Mouse (Mus musculus) heart, adult 8-10 months (tissue): Measurements from ENCODE around the gene Scg5. TPM values are rescaled to one million over a fixed set of nuclear protein-coding genes. Genes with fewer than 3 reads are reported as not detected.

Experiments used
- DNase-seq: peaks from one replicate; pipeline ENCODE4 v3.0.0; 2022; ENCODE audit warnings: low spot score
- total RNA-seq, 4 experiments: library from RNA; stranded (reverse); gene quantifications; 2 replicates each; pipeline ENCODE4 v1.2.4; 2022

The Scg5 gene
- total RNA-seq, 4 experiments from 2014 or later: 0.35 TPM; not detected in 3

DNA sequence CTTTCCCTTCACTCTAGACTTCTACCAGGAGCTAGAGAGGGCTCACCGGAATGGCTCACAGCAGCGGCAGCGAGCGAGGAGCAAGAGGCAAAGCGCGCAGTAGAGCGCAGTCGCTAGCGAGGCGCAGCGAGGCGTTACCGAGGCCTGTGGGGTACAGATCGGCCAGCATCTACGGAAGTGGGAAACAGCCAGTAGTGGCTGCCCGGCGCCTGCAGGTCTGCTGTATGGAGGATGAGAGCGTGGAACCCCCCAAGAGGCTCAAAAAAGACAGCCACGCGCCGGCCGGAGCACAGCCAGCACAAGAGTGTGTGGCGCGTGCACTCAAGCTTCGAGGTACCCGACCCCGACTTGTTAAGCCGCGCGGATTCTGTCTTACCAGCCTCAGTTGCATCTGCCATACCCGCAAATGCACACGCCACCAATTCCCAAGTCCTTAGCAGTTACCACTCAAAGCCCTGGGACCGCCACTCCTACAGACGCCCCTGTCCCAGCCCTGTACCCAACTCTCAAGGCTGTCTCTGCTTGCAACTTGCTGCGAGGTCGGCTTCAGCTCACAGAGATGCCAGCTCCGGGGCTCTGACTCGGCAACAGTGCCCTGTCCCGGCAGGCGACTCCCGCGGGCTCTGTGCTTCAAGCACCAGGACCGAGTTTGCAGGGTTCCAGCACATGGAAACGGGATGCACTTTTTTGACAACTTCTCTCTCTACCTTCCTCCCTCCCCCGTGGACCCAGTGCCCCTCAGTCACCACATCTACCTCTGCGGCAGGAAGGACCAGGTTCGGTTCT lies 71.2 kb downstream of the Scg5 start:
- DNase-seq: no peak

DNA sequence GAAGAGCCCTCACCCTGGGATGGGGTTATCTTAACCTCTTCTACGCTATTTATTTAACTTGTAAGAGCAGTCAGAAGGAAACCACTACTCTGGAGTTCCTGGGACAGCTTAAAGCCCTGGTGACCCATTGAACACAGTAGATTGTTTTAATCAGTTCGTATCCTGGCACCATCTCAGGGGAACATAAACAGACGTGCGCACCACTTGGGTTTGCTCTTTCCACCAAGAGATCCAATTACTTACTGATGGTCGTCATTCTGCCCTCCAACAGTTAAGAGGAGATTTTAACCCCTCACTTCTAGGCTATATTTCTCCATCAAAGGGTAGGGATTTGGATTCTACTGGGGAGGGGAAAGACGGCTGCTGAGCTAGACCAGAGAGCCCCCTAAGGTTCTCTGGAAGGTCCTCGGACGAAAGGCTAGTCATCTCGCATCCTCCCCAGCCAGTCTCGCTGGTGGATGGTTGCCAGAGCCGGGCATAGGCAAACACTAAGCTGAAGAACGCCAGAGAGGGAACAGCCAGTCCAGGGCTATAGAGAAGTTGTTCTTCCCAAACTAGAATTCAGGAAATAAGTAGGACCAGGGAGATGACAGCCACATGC lies 71.9 kb downstream of the Scg5 start:
- no peak for DNase-seq

DNA sequence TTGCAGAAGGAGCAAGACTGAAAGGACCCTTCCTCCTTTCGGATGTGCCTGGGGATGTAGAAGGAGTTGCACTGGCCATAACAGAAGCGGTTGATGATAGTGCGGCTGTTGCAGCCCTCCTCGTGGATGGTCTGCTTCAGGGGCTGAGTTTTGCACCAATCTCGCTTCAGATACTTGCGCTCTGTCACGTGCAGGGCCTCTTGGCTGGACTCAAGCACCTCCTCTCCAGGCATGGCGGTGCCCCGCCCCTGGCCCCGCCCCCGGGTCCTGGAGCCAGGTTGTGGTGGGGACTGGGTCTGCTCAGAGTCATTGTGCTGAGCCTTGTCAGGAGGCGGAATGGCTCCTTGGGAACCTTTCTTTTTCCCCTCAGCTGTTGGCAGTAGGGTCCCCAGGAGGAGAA lies 79.2 kb downstream of the Scg5 start:
- no peak for DNase-seq

DNA sequence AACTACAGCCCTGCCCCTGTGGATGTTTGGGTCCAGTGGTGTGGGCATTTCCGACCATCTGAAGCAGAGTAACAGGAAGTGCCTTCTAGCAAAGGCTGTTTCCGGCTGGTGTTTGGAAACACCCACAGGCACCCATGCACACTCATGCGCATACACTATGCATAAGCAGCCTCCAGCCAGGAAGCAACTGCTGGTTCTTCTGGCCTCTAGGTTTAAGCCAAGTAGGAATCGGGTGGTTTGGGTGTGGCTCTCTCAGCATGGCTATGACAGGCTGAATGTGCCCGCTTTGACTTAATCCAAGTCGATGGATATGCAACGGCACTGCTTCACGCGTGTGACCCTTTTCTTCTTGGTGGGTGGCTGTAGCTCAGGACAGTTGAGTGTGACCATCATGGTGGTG lies 79.6 kb downstream of the Scg5 start:
- DNase-seq: no peak

DNA sequence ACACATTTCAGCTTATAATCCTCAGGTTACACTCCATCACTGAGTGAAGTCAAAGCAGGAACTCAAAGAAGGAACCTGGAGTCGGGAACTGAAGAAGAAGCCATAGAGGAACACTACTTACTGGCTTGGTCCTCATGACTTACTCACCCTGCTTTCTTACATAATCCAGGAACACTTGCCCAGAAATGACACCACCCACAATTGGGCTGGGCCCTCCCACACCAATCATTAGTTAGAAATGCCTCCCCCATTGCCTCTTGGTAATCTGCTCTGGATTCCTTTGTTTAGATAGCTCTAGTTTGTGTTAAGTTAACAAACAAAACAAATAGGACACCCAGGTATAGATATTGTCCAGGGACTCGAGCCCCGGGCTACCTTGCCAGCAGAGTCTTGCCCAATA lies 100.3 kb downstream of the Scg5 start:
- no peak for DNase-seq

Other genes with a start within 250 kb of the Scg5 start
- gene Grem1, start 70.5 kb downstream of the Scg5 start, total RNA-seq: not detected
- gene Arhgap11a, start 19.5 kb upstream of the Scg5 start, total RNA-seq: 1 to 10 TPM; 1.1 to 2.0 (median 1.2) TPM
- gene Gjd2, start 184.5 kb upstream of the Scg5 start, total RNA-seq: not detected
- over 10,000 TPM in 3 of 4 experiments, 1,000 to 10,000 TPM in 1; 8,568 to 14,785 (median 13,606) TPM for gene Actc1, start 224.4 kb upstream of the Scg5 start, total RNA-seq